Mouse (Mus musculus) hindbrain, postnatal 0 days (tissue): ENCODE results near the gene Armh4. TPM values are rescaled to one million over a fixed set of nuclear protein-coding genes. Genes with fewer than 3 reads are reported as not detected.

Experiments used
- ATAC-seq: fragments of 200-750 bp; cut with Nextera tagmentation; 2 replicates; pipeline ENCODE4 v1.8.0; 2017; ENCODE audit warnings: mild to moderate bottlenecking, moderate TSS enrichment, moderate library complexity
- DNase-seq: peaks from one replicate; pipeline ENCODE4 v3.0.0-alpha.2; 2015; ENCODE audit warnings: low spot score
- H3K27ac ChIP-seq: fragments of 300-500 bp; sonication (generic); 2 replicates; pipeline ENCODE4 v1.5.1; 2014; ENCODE audit warnings: mild to moderate bottlenecking
- H3K27me3 ChIP-seq: fragments of 300-500 bp; sonication (generic); 2 replicates; pipeline ENCODE4 v1.6.1; 2014; ENCODE audit warnings: low read length, mixed read lengths; ENCODE audit not compliant: insufficient read depth
- H3K36me3 ChIP-seq: fragments of 300-500 bp; sonication (generic); 2 replicates; pipeline ENCODE4 v1.6.1; 2014; ENCODE audit warnings: low read length, mixed read lengths; ENCODE audit not compliant: insufficient read depth
- H3K4me1 ChIP-seq: fragments of 300-500 bp; sonication (generic); 2 replicates; pipeline ENCODE4 v1.6.1; 2014; ENCODE audit warnings: antibody characterized with exemption, low read length, mixed read lengths; ENCODE audit not compliant: insufficient read depth
- H3K4me2 ChIP-seq: fragments of 300-500 bp; sonication (generic); 2 replicates; pipeline ENCODE4 v1.6.1; 2014; ENCODE audit warnings: low read depth, mild to moderate bottlenecking, low read length, moderate library complexity, mixed read lengths
- H3K4me3 ChIP-seq: fragments of 300-500 bp; sonication (generic); 2 replicates; pipeline ENCODE4 v1.5.1; 2014; ENCODE audit warnings: low read length
- H3K9ac ChIP-seq: fragments of 300-500 bp; sonication (generic); replicated peaks from 2 replicates; pipeline ENCODE4 v1.6.1; 2014; ENCODE audit warnings: mild to moderate bottlenecking, low read length, moderate library complexity, mixed read lengths
- H3K9me3 ChIP-seq: fragments of 300-500 bp; sonication (generic); 2 replicates; pipeline ENCODE4 v1.6.1; 2016; ENCODE audit warnings: low read length, mixed read lengths
- CTCF ChIP-seq: IDR thresholded peaks from 2 replicates; pipeline ENCODE4 v1.5.1; 2016; ENCODE audit warnings: antibody characterized with exemption, control low read depth, low read depth
- WGBS: fragments of 180-500 bp; shearing (Covaris S2); extraction: QIAGEN DNeasy Blood & Tissue Kit; methylation state at CpG from one replicate; pipeline ENCODE4 v1.1.7; 2014; 5-methylcytosine and 5-hydroxymethylcytosine counted together
- polyA plus RNA-seq: library from polyadenylated mRNA; unstranded; fragments of >200 nt; fragmentation: Nextera tagmentation; extraction: Ambion mirVana; gene quantifications from 2 replicates; pipeline ENCODE4 v1.2.1, GENCODE M21; 2015
- total RNA-seq: library from RNA; depleted of rRNA; stranded (reverse); fragments of >200 nt; gene quantifications from 2 replicates; pipeline ENCODE4 v1.2.3, GENCODE M21; 2014

Gene Armh4
- total and polyA plus RNA-seq, 2 experiments from 2014 or later: 21.9 to 27.5 TPM

GRCm38 (mm10) chr14:49738441-49739088 lies 44.6 kb downstream of the Armh4 start:
- DNase-seq (no peak), ATAC-seq (peak; percentile 10; the same call in 1 of the 2 replicates)
- no peaks in the 10 kb centered on the region for H3K4me1 ChIP-seq
- TF ChIP-seq CTCF: no peak
- H3K9me3 ChIP-seq: no peaks in the 10 kb centered on the region
- no peak overlapping the region for H3K4me2 ChIP-seq
- WGBS: 80% methylated on average over 2 of the region's 2 CpGs
- H3K9ac ChIP-seq: no peak overlapping the region
- H3K4me3 ChIP-seq: no peak overlapping the region
- H3K27me3 ChIP-seq: no peaks in the 10 kb centered on the region
- no peaks in the 10 kb centered on the region for H3K36me3 ChIP-seq
- no peak overlapping the region for H3K27ac ChIP-seq

GRCm38 (mm10) chr14:49733950-49734349 lies 49.2 kb downstream of the Armh4 start:
- Histone ChIP-seq H3K4me2 (no peak overlapping the region), H3K27ac (no peak overlapping the region), H3K27me3 (no peaks in the 10 kb centered on the region), H3K4me1 (no peaks in the 10 kb centered on the region), H3K9ac (no peak overlapping the region), H3K36me3 (no peaks in the 10 kb centered on the region), H3K4me3 (no peak overlapping the region), H3K9me3 (no peaks in the 10 kb centered on the region)
- DNase-seq (peak; percentile 78), ATAC-seq (peak; percentile 76)
- TF ChIP-seq CTCF: peak; percentile 73

- H3K4me3 ChIP-seq: no peak overlapping the region
- peak; percentile 77 for TF ChIP-seq CTCF
- peak; percentile 66 for DNase-seq
- no peaks in the 10 kb centered on the region for H3K9me3 ChIP-seq
- H3K36me3 ChIP-seq: no peaks in the 10 kb centered on the region
- H3K27me3 ChIP-seq: no peaks in the 10 kb centered on the region
- H3K9ac ChIP-seq: no peak overlapping the region
- 44% methylated on average over 4 of the region's 4 CpGs for WGBS
- no peaks in the 10 kb centered on the region for H3K4me1 ChIP-seq
- peak; percentile 84 for ATAC-seq
- H3K4me2 ChIP-seq: no peak overlapping the region
- H3K27ac ChIP-seq: no peak overlapping the region
These were observed 59.7 kb downstream of the Armh4 start for GRCm38 (mm10) chr14:49723361-49724054.

- Histone ChIP-seq H3K36me3 (no peaks in the 10 kb centered on the region), H3K9ac (no peak overlapping the region), H3K27ac (no peak overlapping the region), H3K4me1 (no peaks in the 10 kb centered on the region), H3K27me3 (no peaks in the 10 kb centered on the region), H3K9me3 (no peaks in the 10 kb centered on the region), H3K4me2 (no peak overlapping the region), H3K4me3 (no peak overlapping the region)
- DNase-seq: no peak
- no peak for ATAC-seq
- TF ChIP-seq CTCF: no peak
- 69% methylated on average over 3 of the region's 3 CpGs for WGBS
These were observed 60.4 kb downstream of the Armh4 start for GRCm38 (mm10) chr14:49722782-49723181.

GRCm38 (mm10) chr14:49721281-49721680 lies 61.9 kb downstream of the Armh4 start:
- H3K27ac ChIP-seq: no peak overlapping the region
- no peaks in the 10 kb centered on the region for H3K9me3 ChIP-seq
- ATAC-seq: no peak
- no peak overlapping the region for H3K9ac ChIP-seq
- no peak overlapping the region for H3K4me3 ChIP-seq
- no peaks in the 10 kb centered on the region for H3K4me1 ChIP-seq
- DNase-seq: no peak
- no peak overlapping the region for H3K4me2 ChIP-seq
- 91% methylated on average over 1 of the region's 1 CpGs for WGBS
- TF ChIP-seq CTCF: no peak
- no peaks in the 10 kb centered on the region for H3K36me3 ChIP-seq
- no peaks in the 10 kb centered on the region for H3K27me3 ChIP-seq

GRCm38 (mm10) chr14:49719678-49720077 lies 63.5 kb downstream of the Armh4 start:
- ATAC-seq: no peak
- Histone ChIP-seq H3K9me3 (no peaks in the 10 kb centered on the region), H3K27me3 (no peaks in the 10 kb centered on the region), H3K4me3 (no peak overlapping the region), H3K27ac (no peak overlapping the region), H3K4me1 (no peaks in the 10 kb centered on the region), H3K4me2 (no peak overlapping the region), H3K36me3 (no peaks in the 10 kb centered on the region), H3K9ac (no peak overlapping the region)
- no peak for TF ChIP-seq CTCF
- DNase-seq: no peak

- H3K4me2 ChIP-seq: no peak overlapping the region
- H3K27me3 ChIP-seq: no peaks in the 10 kb centered on the region
- H3K4me1 ChIP-seq: no peaks in the 10 kb centered on the region
- 49% methylated on average over 3 of the region's 3 CpGs for WGBS
- no peaks in the 10 kb centered on the region for H3K9me3 ChIP-seq
- DNase-seq (no peak), ATAC-seq (no peak)
- H3K9ac ChIP-seq: no peak overlapping the region
- no peaks in the 10 kb centered on the region for H3K36me3 ChIP-seq
- TF ChIP-seq CTCF: no peak
- no peak overlapping the region for H3K27ac ChIP-seq
- H3K4me3 ChIP-seq: no peak overlapping the region
These were observed 72.2 kb downstream of the Armh4 start for GRCm38 (mm10) chr14:49711016-49711415.
